Mouse (Mus musculus) C2C12 (cell line): Measurements from ENCODE around the gene Gm10912.

Experiments used
- CEBPB ChIP-seq: IDR thresholded peaks from one replicate; pipeline ENCODE4 v1.6.1; 2011; ENCODE audit warnings: low read depth, mild to moderate bottlenecking, control low read depth, moderate library complexity
- CTCF ChIP-seq: IDR thresholded peaks from one replicate; pipeline ENCODE4 v1.5.1; 2011; ENCODE audit not compliant: control insufficient read depth, insufficient read depth, insufficient read length
- MYOG ChIP-seq: IDR thresholded peaks from one replicate; pipeline ENCODE4 v1.6.1; 2011; ENCODE audit not compliant: control insufficient read depth, insufficient read length; ENCODE audit errors: extremely low read depth
- USF1 ChIP-seq: IDR thresholded peaks from one replicate; pipeline ENCODE4 v1.6.1; 2011; ENCODE audit warnings: low read depth, mild to moderate bottlenecking, control low read depth, moderate library complexity

DNA sequence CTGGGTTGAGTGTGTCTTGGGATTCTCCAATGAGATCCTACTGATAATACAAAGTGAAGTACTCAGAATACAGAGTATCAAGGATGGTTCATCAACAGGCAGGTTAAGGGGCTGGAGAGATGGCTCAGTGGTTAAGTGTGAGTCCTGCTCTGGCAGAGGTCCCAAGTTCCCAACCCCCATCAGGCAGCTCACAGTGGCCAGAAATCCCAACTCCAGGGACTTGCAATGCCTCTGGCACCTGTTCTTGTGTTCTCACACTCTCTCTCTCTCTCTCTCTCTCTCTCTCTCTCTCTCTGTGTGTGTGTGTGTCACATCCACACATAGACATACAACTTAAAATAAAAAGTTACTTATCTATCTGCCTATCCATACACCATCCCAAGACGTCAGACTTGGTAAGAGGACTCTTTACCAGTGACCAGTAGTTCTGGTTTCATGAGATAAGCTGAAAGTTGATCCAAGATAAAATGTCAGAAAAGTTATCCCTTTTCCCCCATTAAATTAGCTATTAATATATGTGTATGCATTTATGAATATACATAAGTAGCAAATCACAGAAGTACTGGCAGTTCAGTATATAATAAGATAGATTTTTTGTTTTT lies 21.0 kb upstream of the Gm10912 start:
- TF ChIP-seq MYOG (no peak), CTCF (no peak), USF1 (no peak), CEBPB (no peak)
